ENCODE assay signal across 1 mouse cellular context in genomic region chr15:98181132-98181711, GRCm38 (mm10).
TF ChIP-seq lines count a peak whose summit lies in the region.

No protein-coding gene starts in this region.

TF ChIP-seq in MEL, 35 proteins besides CTCF, POLR2A, EP300 and RAD21 (continued from another document):
- no peak for TF ChIP-seq POLR2AphosphoS5 (IDR thresholded peaks at IDR 0.05; ENCODE audit: borderline replicate concordance, low read depth, low read length)
- TF ChIP-seq ZC3H11A (IDR thresholded peaks at IDR 0.05; ENCODE audit: low read depth, low read length): peak; percentile 60
- TF ChIP-seq BHLHE40 (IDR thresholded peaks at IDR 0.05; ENCODE audit: borderline replicate concordance, low read depth, low read length): no peak
- TF ChIP-seq MEF2A (IDR thresholded peaks at IDR 0.05; ENCODE audit: extremely low read depth, insufficient replicate concordance, low read depth, low read length, poor library complexity, severe bottlenecking): no peak
- no peak for TF ChIP-seq USF1 (IDR thresholded peaks at IDR 0.05; ENCODE audit: low read depth, low read length)
- TF ChIP-seq MAFK (IDR thresholded peaks at IDR 0.05; ENCODE audit: borderline replicate concordance, low read depth, low read length): no peak
- peak; percentile 94 for TF ChIP-seq GATA1 (IDR thresholded peaks at IDR 0.05; ENCODE audit: low read depth, low read length)
- TF ChIP-seq NELFE (IDR thresholded peaks at IDR 0.05; ENCODE audit: low read depth, low read length): no peak
- TF ChIP-seq MXI1 (IDR thresholded peaks at IDR 0.05; ENCODE audit: low read depth, low read length): no peak
- TF ChIP-seq HCFC1 (IDR thresholded peaks at IDR 0.05; ENCODE audit: low read depth, low read length): 0 out of 2 replicates have a peak, but pooled peaks have one; percentile 20
- no peak for TF ChIP-seq ELF1 (IDR thresholded peaks at IDR 0.05; ENCODE audit: low read depth, low read length)
- TF ChIP-seq MAX (IDR thresholded peaks at IDR 0.05; ENCODE audit: low read length): no peak; the same call in 1 of the 2 replicates
- TF ChIP-seq ZKSCAN1 (IDR thresholded peaks at IDR 0.05; ENCODE audit: low read depth, low read length): no peak
- TF ChIP-seq MYB (IDR thresholded peaks at IDR 0.05; ENCODE audit: low read depth, low read length): no peak
- peak; percentile 82; the same call in 1 of the 2 replicates for TF ChIP-seq E2F4 (IDR thresholded peaks at IDR 0.05; ENCODE audit: borderline replicate concordance, low read depth, low read length)
- TF ChIP-seq ETS1 (IDR thresholded peaks at IDR 0.05; ENCODE audit: low read depth, low read length): no peak
- TF ChIP-seq SIN3A (IDR thresholded peaks at IDR 0.05; ENCODE audit: low read length): peak; percentile 48
- no peak for TF ChIP-seq TAL1 (IDR thresholded peaks at IDR 0.05; ENCODE audit: low read length)
- no peak for TF ChIP-seq POLR2AphosphoS2 (IDR thresholded peaks at IDR 0.05; ENCODE audit: low read length)
- TF ChIP-seq MAZ (IDR thresholded peaks at IDR 0.05; ENCODE audit: low read depth, low read length): 0 out of 2 replicates have a peak, but pooled peaks have one; percentile 45
- no peak for TF ChIP-seq KAT2A (conservative IDR thresholded peaks at IDR 0.05; ENCODE audit: low read depth, low read length)
- peak; percentile 51; the same call in 1 of the 2 replicates for TF ChIP-seq TBP (IDR thresholded peaks at IDR 0.05; ENCODE audit: low read depth, low read length)
- 0 out of 2 replicates have a peak, but pooled peaks have one; percentile 21 for TF ChIP-seq NRF1 (IDR thresholded peaks at IDR 0.05; ENCODE audit: insufficient read depth, low read depth, low read length, poor library complexity, severe bottlenecking)
- no peak for TF ChIP-seq CHD1 (IDR thresholded peaks at IDR 0.05; ENCODE audit: low read depth, low read length)
- peak; percentile 14; the same call in 1 of the 2 replicates for TF ChIP-seq TCF12 (IDR thresholded peaks at IDR 0.05; ENCODE audit: low read depth, low read length)
- TF ChIP-seq UBTF (IDR thresholded peaks at IDR 0.05; ENCODE audit: borderline replicate concordance, insufficient read depth, low read depth, low read length): no peak
- TF ChIP-seq JUND (IDR thresholded peaks at IDR 0.05; ENCODE audit: low read depth, low read length): no peak
- TF ChIP-seq USF2 (IDR thresholded peaks at IDR 0.05; ENCODE audit: borderline replicate concordance in 1 of 2, insufficient read depth in 1 of 2, low read depth in 1 of 2, low read length in 2 of 2): no peak
- TF ChIP-seq ZNF384 (IDR thresholded peaks at IDR 0.05; ENCODE audit: low read depth, low read length): peak; percentile 91
- TF ChIP-seq RCOR1 (IDR thresholded peaks at IDR 0.05; ENCODE audit: low read depth, low read length): peak; percentile 18; the same call in 1 of the 2 replicates
- no peak for TF ChIP-seq MYC (IDR thresholded peaks at IDR 0.05; ENCODE audit: low read depth, low read length)
